Mouse (Mus musculus): ENCODE measurements around the gene Maml1. TPM values are rescaled to one million over a fixed set of nuclear protein-coding genes. Genes with fewer than 3 reads are reported as not detected.

Maml1 gene
- total and polyA plus RNA-seq, 2 experiments from 2014 or later, result 1.6 to 10.8 TPM

- Histone ChIP-seq H3K27ac (ENCODE audit: low read depth, low read length) (no peak overlapping the region), H3K9me3 (ENCODE audit: low read length) (no peaks in the 10 kb centered on the region), H3K27me3 (ENCODE audit: insufficient read depth, low read length) (no peaks in the 10 kb centered on the region), H3K4me1 (ENCODE audit: insufficient read depth) (peaks cover 12% of the 10 kb centered on the region; the same call in 1 of the 2 replicates), H3K4me2 (ENCODE audit: low read depth) (no peak overlapping the region), H3K4me3 (ENCODE audit: low read depth, low read length) (no peak overlapping the region), H3K9ac (no peak overlapping the region), H3K36me3 (ENCODE audit: insufficient read depth) (peaks cover 51% of the 10 kb centered on the region)
- no peak for TF ChIP-seq CTCF (IDR thresholded peaks at IDR 0.05; ENCODE audit: low read depth)
- DNase-seq, result no peak
- WGBS, result 99% methylated on average over 14 of the region's 14 CpGs
- ATAC-seq, result no peak
Observed at GRCm38 (mm10) chr11:50207344-50207743, 84.8 kb downstream of the Maml1 start.

- no peak overlapping the region for H3K4me3 ChIP-seq (ENCODE audit: low read depth, low read length)
- H3K4me1 ChIP-seq (ENCODE audit: insufficient read depth), result peaks cover 11% of the 10 kb centered on the region; the same call in 1 of the 2 replicates
- H3K27me3 ChIP-seq (ENCODE audit: insufficient read depth, low read length), result no peaks in the 10 kb centered on the region
- no peaks in the 10 kb centered on the region for H3K9me3 ChIP-seq (ENCODE audit: low read length)
- H3K27ac ChIP-seq (ENCODE audit: low read depth, low read length), result no peak overlapping the region
- H3K4me2 ChIP-seq (ENCODE audit: low read depth), result no peak overlapping the region
- DNase-seq (no peak), ATAC-seq (no peak)
- no peak overlapping the region for H3K9ac ChIP-seq
- peaks cover 64% of the 10 kb centered on the region for H3K36me3 ChIP-seq (ENCODE audit: insufficient read depth)
- WGBS, result 97% methylated on average over 2 of the region's 2 CpGs
- no peak for TF ChIP-seq CTCF (IDR thresholded peaks at IDR 0.05; ENCODE audit: low read depth)
Observed at GRCm38 (mm10) chr11:50206037-50206436, 86.1 kb downstream of the Maml1 start.

Small RNAs within 50 kb of the gene (microRNA-seq; reads per million reads assigned to microRNA genes)
- gene Mir6919, result 0.61 to 1.2 reads per million in 2 experiments

Other genes with a start within 250 kb of the Maml1 start
- 59.3 and 66.3 TPM in 2 replicates for gene Tbc1d9b, start 160.9 kb downstream of the Maml1 start, total RNA-seq (2014; rRNA removed)
- 23.0 and 30.4 TPM in 2 replicates for gene Tbc1d9b, start 160.9 kb downstream of the Maml1 start, polyA plus RNA-seq (2015; fragmentation: Nextera tagmentation; extraction: Ambion mirVana)
- 28.7 and 37.5 TPM in 2 replicates for gene Mrnip, start 117.9 kb downstream of the Maml1 start, total RNA-seq (2014; rRNA removed)
- 29.4 and 32.2 TPM in 2 replicates for gene Mrnip, start 117.9 kb downstream of the Maml1 start, polyA plus RNA-seq (2015; fragmentation: Nextera tagmentation; extraction: Ambion mirVana)
- 303 and 330 TPM in 2 replicates for gene Sqstm1, start 81.5 kb downstream of the Maml1 start, total RNA-seq (2014; rRNA removed)
- gene Sqstm1, start 81.5 kb downstream of the Maml1 start, polyA plus RNA-seq (2015; fragmentation: Nextera tagmentation; extraction: Ambion mirVana), result 413 and 423 TPM in 2 replicates
- gene Mgat4b, start 81.4 kb downstream of the Maml1 start, total RNA-seq (2014; rRNA removed), result 106 and 107 TPM in 2 replicates
- gene Mgat4b, start 81.4 kb downstream of the Maml1 start, polyA plus RNA-seq (2015; fragmentation: Nextera tagmentation; extraction: Ambion mirVana), result 75.4 and 91.8 TPM in 2 replicates
- 1.5 and 6.1 TPM in 2 replicates for gene Ltc4s, start 53.7 kb downstream of the Maml1 start, total RNA-seq (2014; rRNA removed)
- gene Ltc4s, start 53.7 kb downstream of the Maml1 start, polyA plus RNA-seq (2015; fragmentation: Nextera tagmentation; extraction: Ambion mirVana), result 6.1 TPM in 2 replicates
- 237 and 298 TPM in 2 replicates for gene Canx, start 33.4 kb upstream of the Maml1 start, total RNA-seq (2014; rRNA removed)
- 182 and 233 TPM in 2 replicates for gene Canx, start 33.4 kb upstream of the Maml1 start, polyA plus RNA-seq (2015; fragmentation: Nextera tagmentation; extraction: Ambion mirVana)
- gene Cby3, start 62.2 kb upstream of the Maml1 start, total RNA-seq (2014; rRNA removed), result 0.38 TPM in 1 of 2 replicates, not detected in the other
- 0.64 and 1.2 TPM in 2 replicates for gene Cby3, start 62.2 kb upstream of the Maml1 start, polyA plus RNA-seq (2015; fragmentation: Nextera tagmentation; extraction: Ambion mirVana)
- gene Hnrnph1, start 84.7 kb upstream of the Maml1 start, total RNA-seq (2014; rRNA removed), result 325 and 407 TPM in 2 replicates
- gene Hnrnph1, start 84.7 kb upstream of the Maml1 start, polyA plus RNA-seq (2015; fragmentation: Nextera tagmentation; extraction: Ambion mirVana), result 297 and 302 TPM in 2 replicates
- gene Rufy1, start 138.8 kb upstream of the Maml1 start, total RNA-seq (2014; rRNA removed), result 20.5 and 22.6 TPM in 2 replicates
- gene Rufy1, start 138.8 kb upstream of the Maml1 start, polyA plus RNA-seq (2015; fragmentation: Nextera tagmentation; extraction: Ambion mirVana), result 18.3 and 25.0 TPM in 2 replicates

All from forebrain, postnatal 0 days (tissue).